Mouse (Mus musculus): Measurements from ENCODE around the gene Akt3. TPM values are rescaled to one million over a fixed set of nuclear protein-coding genes. Genes with fewer than 3 reads are reported as not detected.

The Akt3 gene
- polyA plus RNA-seq, 1 experiment from 2014 or later = 1.7 TPM

DNA sequence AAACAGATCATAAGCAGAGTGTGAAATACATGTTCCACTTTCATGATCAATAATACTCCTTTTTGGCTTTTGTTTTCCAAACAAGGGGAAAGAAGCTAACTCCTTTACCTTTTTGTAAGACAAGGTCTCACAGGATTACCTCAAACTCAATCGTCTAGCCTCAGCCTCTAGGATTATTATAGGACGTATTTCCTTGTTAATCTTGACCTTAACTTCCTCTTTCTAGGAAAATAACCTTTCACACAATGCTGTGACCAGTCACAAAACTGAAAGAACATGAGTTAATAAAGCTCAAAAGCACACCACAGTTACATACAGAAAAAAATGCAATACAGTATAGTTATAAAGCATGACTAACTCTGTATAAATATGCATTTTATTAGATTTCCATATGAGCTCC lies 126.5 kb downstream of the Akt3 start:
- 65% methylated on average over 2 of the region's 2 CpGs for WGBS
- ATAC-seq = no peak
- no peak for TF ChIP-seq CTCF (IDR thresholded peaks at IDR 0.05; ENCODE audit: low read depth)
- Histone ChIP-seq H3K4me3 (ENCODE audit: low read depth, low read length) (no peak overlapping the region), H3K27ac (ENCODE audit: low read depth, low read length) (no peak overlapping the region), H3K27me3 (replicated peaks; ENCODE audit: control insufficient read depth, insufficient read depth, low read length) (no peaks in the 10 kb centered on the region), H3K9me3 (ENCODE audit: control insufficient read depth) (no peaks in the 10 kb centered on the region), H3K36me3 (ENCODE audit: control insufficient read depth, insufficient read depth) (no peaks in the 10 kb centered on the region), H3K4me2 (replicated peaks; ENCODE audit: low read depth) (no peak overlapping the region), H3K9ac (ENCODE audit: low read depth, low read length) (no peak overlapping the region), H3K4me1 (replicated peaks; ENCODE audit: control insufficient read depth, insufficient read depth, low read length) (no peaks in the 10 kb centered on the region)

DNA sequence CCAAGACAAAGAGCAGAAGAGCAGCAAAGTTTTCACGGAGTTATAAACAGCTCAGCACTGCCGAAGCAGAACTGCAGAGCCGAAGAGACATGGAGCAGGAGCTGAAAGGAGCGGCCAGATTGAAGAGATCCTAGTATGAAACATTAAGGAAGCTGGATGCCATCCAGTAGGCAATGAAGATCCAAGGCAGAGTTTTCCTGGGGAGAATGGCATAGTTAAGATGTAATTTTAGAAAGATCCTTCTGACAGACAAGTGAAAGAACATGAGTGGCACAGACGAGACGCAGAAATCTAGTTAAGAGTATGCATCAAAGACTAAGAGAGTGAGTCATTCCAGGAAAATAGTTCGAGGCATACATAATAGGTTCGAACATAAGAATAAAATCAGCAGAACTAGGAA lies 131.3 kb downstream of the Akt3 start:
- Histone ChIP-seq H3K27me3 (replicated peaks; ENCODE audit: control insufficient read depth, insufficient read depth, low read length) (no peaks in the 10 kb centered on the region), H3K4me2 (replicated peaks; ENCODE audit: low read depth) (no peak overlapping the region), H3K9me3 (ENCODE audit: control insufficient read depth) (no peaks in the 10 kb centered on the region), H3K9ac (ENCODE audit: low read depth, low read length) (no peak overlapping the region), H3K4me1 (replicated peaks; ENCODE audit: control insufficient read depth, insufficient read depth, low read length) (no peaks in the 10 kb centered on the region), H3K4me3 (ENCODE audit: low read depth, low read length) (no peak overlapping the region), H3K36me3 (ENCODE audit: control insufficient read depth, insufficient read depth) (no peaks in the 10 kb centered on the region), H3K27ac (ENCODE audit: low read depth, low read length) (no peak overlapping the region)
- ATAC-seq = no peak
- no peak for TF ChIP-seq CTCF (IDR thresholded peaks at IDR 0.05; ENCODE audit: low read depth)
- WGBS = 73% methylated on average over 8 of the region's 8 CpGs

DNA sequence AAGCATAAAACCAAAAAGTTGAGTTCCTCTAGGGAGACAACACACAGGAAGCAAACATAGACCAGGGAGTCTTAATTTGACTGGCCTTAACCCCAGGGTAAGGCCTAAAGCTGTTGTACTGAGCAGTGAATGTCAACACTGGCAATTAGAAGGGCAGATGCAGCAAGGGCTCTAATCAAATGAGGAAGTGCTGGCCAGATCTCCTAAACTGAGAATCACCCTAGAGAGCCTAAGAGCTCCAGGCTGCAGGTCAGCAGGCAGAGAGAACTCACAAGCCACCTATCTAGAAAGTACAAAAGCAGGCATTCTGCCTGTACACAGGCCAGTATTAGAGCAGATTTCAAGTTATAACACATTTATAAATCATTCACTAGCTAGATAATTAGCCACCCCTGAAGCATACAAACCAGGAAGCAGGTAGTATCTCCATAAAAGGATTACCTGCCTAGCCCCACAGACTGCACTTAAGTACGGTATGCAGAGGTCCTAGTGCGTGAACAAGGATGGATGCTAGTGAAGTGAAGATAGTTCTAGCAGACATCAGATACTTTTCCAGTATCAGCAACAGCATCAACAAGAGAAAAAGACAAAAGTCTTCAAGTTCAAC lies 147.2 kb downstream of the Akt3 start:
- no peak for TF ChIP-seq CTCF (IDR thresholded peaks at IDR 0.05; ENCODE audit: low read depth)
- Histone ChIP-seq H3K27me3 (replicated peaks; ENCODE audit: control insufficient read depth, insufficient read depth, low read length) (no peaks in the 10 kb centered on the region), H3K4me3 (ENCODE audit: low read depth, low read length) (no peak overlapping the region), H3K9ac (ENCODE audit: low read depth, low read length) (no peak overlapping the region), H3K4me2 (replicated peaks; ENCODE audit: low read depth) (no peak overlapping the region), H3K9me3 (ENCODE audit: control insufficient read depth) (no peaks in the 10 kb centered on the region), H3K4me1 (replicated peaks; ENCODE audit: control insufficient read depth, insufficient read depth, low read length) (no peaks in the 10 kb centered on the region), H3K27ac (ENCODE audit: low read depth, low read length) (no peak overlapping the region), H3K36me3 (ENCODE audit: control insufficient read depth, insufficient read depth) (no peaks in the 10 kb centered on the region)
- WGBS = 37% methylated on average over 2 of the region's 2 CpGs
- ATAC-seq = peak; percentile 47; the same call in 1 of the 2 replicates

GRCm38 (mm10) chr1:177090465-177090864 lies 167.5 kb downstream of the Akt3 start:
- Histone ChIP-seq H3K9ac (ENCODE audit: low read depth, low read length) (no peak overlapping the region), H3K4me1 (replicated peaks; ENCODE audit: control insufficient read depth, insufficient read depth, low read length) (no peaks in the 10 kb centered on the region), H3K27ac (ENCODE audit: low read depth, low read length) (no peak overlapping the region), H3K36me3 (ENCODE audit: control insufficient read depth, insufficient read depth) (no peaks in the 10 kb centered on the region), H3K4me3 (ENCODE audit: low read depth, low read length) (no peak overlapping the region), H3K9me3 (ENCODE audit: control insufficient read depth) (no peaks in the 10 kb centered on the region), H3K27me3 (replicated peaks; ENCODE audit: control insufficient read depth, insufficient read depth, low read length) (no peaks in the 10 kb centered on the region), H3K4me2 (replicated peaks; ENCODE audit: low read depth) (no peak overlapping the region)
- peak; percentile 86 for ATAC-seq
- TF ChIP-seq CTCF (IDR thresholded peaks at IDR 0.05; ENCODE audit: low read depth) = no peak
- WGBS = 80% methylated on average over 5 of the region's 5 CpGs

DNA sequence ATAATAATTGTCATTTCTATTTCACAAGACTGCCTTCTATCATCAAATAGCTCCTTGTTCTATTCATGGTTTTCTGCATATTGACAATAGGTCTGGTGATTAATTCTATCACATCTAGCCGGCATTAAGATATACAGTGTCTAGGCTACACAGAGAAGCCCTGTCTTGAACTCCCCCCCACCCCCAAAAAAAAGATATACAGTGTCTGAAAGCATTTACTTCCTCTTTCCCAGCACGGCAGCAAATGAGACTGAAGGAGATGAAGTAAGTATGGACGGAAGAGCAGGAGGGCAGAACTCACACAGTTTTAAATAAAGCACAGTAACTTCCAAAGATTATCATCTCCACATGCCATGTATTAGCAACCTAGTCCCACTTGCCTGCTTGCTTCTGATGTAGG lies 168.5 kb downstream of the Akt3 start:
- Histone ChIP-seq H3K4me1 (replicated peaks; ENCODE audit: control insufficient read depth, insufficient read depth, low read length) (no peaks in the 10 kb centered on the region), H3K4me2 (replicated peaks; ENCODE audit: low read depth) (no peak overlapping the region), H3K36me3 (ENCODE audit: control insufficient read depth, insufficient read depth) (no peaks in the 10 kb centered on the region), H3K27ac (ENCODE audit: low read depth, low read length) (no peak overlapping the region), H3K9me3 (ENCODE audit: control insufficient read depth) (no peaks in the 10 kb centered on the region), H3K27me3 (replicated peaks; ENCODE audit: control insufficient read depth, insufficient read depth, low read length) (no peaks in the 10 kb centered on the region), H3K4me3 (ENCODE audit: low read depth, low read length) (no peak overlapping the region), H3K9ac (ENCODE audit: low read depth, low read length) (no peak overlapping the region)
- ATAC-seq = no peak
- 29% methylated on average over 3 of the region's 3 CpGs for whole genome bisulfite sequencing
- TF ChIP-seq CTCF (IDR thresholded peaks at IDR 0.05; ENCODE audit: low read depth) = no peak

DNA sequence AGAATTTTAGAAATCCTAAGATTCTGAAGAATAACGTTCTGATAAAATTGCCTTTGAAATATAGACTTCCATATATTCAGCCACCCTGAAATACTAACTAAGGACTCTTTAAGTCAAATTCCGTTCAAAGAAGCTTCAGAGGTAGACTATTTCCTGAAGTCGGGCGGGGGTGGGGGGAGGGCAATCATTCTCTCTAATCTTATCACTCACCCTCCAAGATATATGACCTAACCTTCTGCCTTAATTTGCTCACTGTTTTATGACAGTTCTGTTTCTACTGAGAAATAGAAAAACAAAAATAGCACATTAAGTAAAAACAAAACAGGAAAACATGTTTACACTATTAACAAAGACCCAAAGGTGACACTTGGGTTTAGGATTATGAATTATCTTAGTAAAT lies 169.0 kb downstream of the Akt3 start:
- Histone ChIP-seq H3K27me3 (replicated peaks; ENCODE audit: control insufficient read depth, insufficient read depth, low read length) (no peaks in the 10 kb centered on the region), H3K9ac (ENCODE audit: low read depth, low read length) (no peak overlapping the region), H3K9me3 (ENCODE audit: control insufficient read depth) (no peaks in the 10 kb centered on the region), H3K36me3 (ENCODE audit: control insufficient read depth, insufficient read depth) (no peaks in the 10 kb centered on the region), H3K4me3 (ENCODE audit: low read depth, low read length) (no peak overlapping the region), H3K4me1 (replicated peaks; ENCODE audit: control insufficient read depth, insufficient read depth, low read length) (no peaks in the 10 kb centered on the region), H3K4me2 (replicated peaks; ENCODE audit: low read depth) (no peak overlapping the region), H3K27ac (ENCODE audit: low read depth, low read length) (no peak overlapping the region)
- no peak for TF ChIP-seq CTCF (IDR thresholded peaks at IDR 0.05; ENCODE audit: low read depth)
- WGBS = 55% methylated on average over 4 of the region's 4 CpGs
- no peak for ATAC-seq
